Mouse (Mus musculus) heart, adult 18-20 months (tissue): ENCODE data around the gene Lrrc41. TPM values are rescaled to one million over a fixed set of nuclear protein-coding genes. Genes with fewer than 3 reads are reported as not detected.

Experiments
- DNase-seq, 2 experiments: peaks; one replicate each; pipeline ENCODE4 v3.0.0; 2021 to 2022; ENCODE audit warnings: mixed read lengths in 1 of 2
- total RNA-seq, 2 experiments: library from RNA; stranded (reverse); gene quantifications; 2 replicates each; pipeline ENCODE4 v1.2.3; 2021

Lrrc41 gene
- total RNA-seq, 2 experiments from 2014 or later = 25.3 to 26.2 TPM

- DNase-seq = peak; percentile 36 to 41
Observed at GRCm38 (mm10) chr4:116143317-116143811, 68.3 kb downstream of the Lrrc41 start.

- DNase-seq = peak; percentile 75 to 84
Observed at GRCm38 (mm10) chr4:116143891-116144717, 69.0 kb downstream of the Lrrc41 start.

Other genes with a start within 250 kb of the Lrrc41 start
- gene Mob3c, start 247.2 kb upstream of the Lrrc41 start, total RNA-seq = 1 to 10 TPM; 5.0 to 5.3 TPM
- gene Mknk1, start 236.1 kb upstream of the Lrrc41 start, total RNA-seq = 10 to 100 TPM; 20.6 to 22.0 TPM
- not detected for gene Kncn, start 190.9 kb upstream of the Lrrc41 start, total RNA-seq
- gene 6430628N08Rik, start 184.6 kb upstream of the Lrrc41 start, total RNA-seq = not detected
- not detected for gene Dmbx1, start 135.3 kb upstream of the Lrrc41 start, total RNA-seq
- 1 to 10 TPM in 1 of 2 experiments, not detected in 1; 1.0 TPM for gene Faah, start 57.3 kb upstream of the Lrrc41 start, total RNA-seq
- 10 to 100 TPM; 29.1 to 29.5 TPM for gene Nsun4, start 21.4 kb upstream of the Lrrc41 start, total RNA-seq
- 1,000 to 10,000 TPM; 1,939 to 2,067 TPM for gene Uqcrh, start 198 bp upstream of the Lrrc41 start, total RNA-seq
- gene Rad54l, start 48.4 kb downstream of the Lrrc41 start, total RNA-seq = under 1 TPM; 0.10 to 0.26 TPM
- gene Pomgnt1, start 48.6 kb downstream of the Lrrc41 start, total RNA-seq = 10 to 100 TPM; 56.8 to 57.5 TPM
- 1 to 10 TPM; 4.6 to 5.0 TPM for gene Lurap1, start 76.1 kb downstream of the Lrrc41 start, total RNA-seq
- gene Tspan1, start 92.3 kb downstream of the Lrrc41 start, total RNA-seq = 1 to 10 TPM in 1 of 2 experiments, not detected in 1; 1.3 TPM
- gene 1700042G07Rik, start 98.1 kb downstream of the Lrrc41 start, total RNA-seq = not detected
- gene Gm49337, start 98.1 kb downstream of the Lrrc41 start, total RNA-seq = not detected
- 1 to 10 TPM; 7.8 to 9.3 TPM for gene Pik3r3, start 146.3 kb downstream of the Lrrc41 start, total RNA-seq